Mouse (Mus musculus) stomach, postnatal 0 days (tissue): ENCODE results near the gene Hoxa5.

ENCODE experiments used
- CTCF ChIP-seq: IDR thresholded peaks from 2 replicates; pipeline ENCODE4 v1.5.1; 2016; ENCODE audit warnings: antibody characterized with exemption, low read depth, mild to moderate bottlenecking, moderate library complexity
- EP300 ChIP-seq: optimal IDR thresholded peaks from 2 replicates; pipeline ENCODE3; 2016; ENCODE audit warnings: antibody characterized with exemption

DNA sequence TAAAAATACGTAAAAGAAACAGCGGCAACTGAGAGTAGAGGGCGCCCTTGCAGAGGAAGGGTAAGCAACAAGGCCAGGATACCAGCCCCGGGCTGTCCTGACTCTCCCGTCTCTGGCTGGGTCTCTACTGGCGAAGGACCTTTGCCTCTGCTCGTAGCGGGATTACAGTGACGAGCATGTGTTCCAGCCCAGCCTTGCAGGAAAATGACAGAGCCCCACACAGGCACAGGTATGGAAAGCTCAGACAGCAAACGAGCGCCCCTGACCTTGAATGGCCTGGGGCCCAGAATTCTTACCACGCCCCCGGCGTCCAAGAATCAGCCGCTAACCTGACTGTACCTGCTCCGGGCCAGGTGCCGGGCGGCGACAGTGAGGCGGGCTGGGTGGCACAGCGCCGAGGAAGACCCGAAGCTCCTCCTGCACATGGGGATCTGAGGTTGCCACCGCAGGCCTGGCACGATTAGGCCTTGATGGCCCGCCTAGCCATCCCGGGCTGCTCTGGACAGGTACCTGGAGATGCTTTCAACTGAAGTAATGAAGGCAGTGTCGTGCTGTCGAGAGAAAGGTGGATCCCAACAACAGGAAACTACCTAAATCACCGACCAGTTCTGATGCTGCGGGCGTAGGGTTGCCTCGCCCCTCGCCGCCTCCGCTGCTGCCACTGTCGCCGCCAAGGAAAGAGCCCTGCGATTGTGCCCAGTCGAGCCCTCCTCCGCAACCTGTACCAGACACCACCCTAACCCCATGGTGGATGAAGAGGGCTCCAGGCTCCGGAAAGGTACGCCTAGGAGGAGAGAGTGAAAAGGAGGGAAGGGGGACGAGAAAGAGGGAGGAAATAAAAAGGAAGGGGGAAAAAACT, 25.4 kb upstream of the Hoxa5 start:
- TF ChIP-seq CTCF (no peak), EP300 (no peak)
